Mouse (Mus musculus): ENCODE measurements around the gene Pfdn5. TPM values are rescaled to one million over a fixed set of nuclear protein-coding genes. Genes with fewer than 3 reads are reported as not detected.

Pfdn5 gene
- polyA plus RNA-seq, 1 experiment from 2014 or later = 562 TPM

- DNase-seq (peak; percentile 98), ATAC-seq (ENCODE audit: low FRiP score, low TSS enrichment) (peak; percentile 97)
- Histone ChIP-seq H3K4me1 (ENCODE audit: control insufficient read depth, insufficient read depth, low read length) (peaks cover 6% of the 10 kb centered on the region; the same call in 1 of the 2 replicates), H3K9me3 (ENCODE audit: control insufficient read depth, low read length) (no peaks in the 10 kb centered on the region), H3K36me3 (ENCODE audit: control insufficient read depth, insufficient read depth, low read length) (0 out of 2 replicates have a peak, but pooled peaks cover 7% of the 10 kb centered on the region), H3K9ac (replicated peaks; ENCODE audit: low read length) (0 out of 2 replicates have a peak within 1 kb of the TSS, but pooled peaks have one; percentile 34), H3K4me3 (replicated peaks; ENCODE audit: low read depth, low read length) (peak within 1 kb of the TSS; percentile 41), H3K27me3 (ENCODE audit: control insufficient read depth, insufficient read depth, low read length) (no peaks in the 10 kb centered on the region), H3K27ac (replicated peaks; ENCODE audit: low read depth, low read length) (0 out of 2 replicates have a peak within 1 kb of the TSS, but pooled peaks have one; percentile 5), H3K4me2 (ENCODE audit: low read length) (peak within 1 kb of the TSS; percentile 80)
- WGBS = 8% methylated on average over 25 of the region's 25 CpGs
Measured at GRCm38 (mm10) chr15:102295633-102296367, 30.1 kb upstream of the Pfdn5 start, which contains the start of gene Espl1. Gene Espl1, plus strand, starts transcription at chr15:102296266.

- Histone ChIP-seq H3K9me3 (ENCODE audit: control insufficient read depth, low read length) (no peaks in the 10 kb centered on the region), H3K4me1 (ENCODE audit: control insufficient read depth, insufficient read depth, low read length) (peaks cover 6% of the 10 kb centered on the region; the same call in 1 of the 2 replicates), H3K4me3 (replicated peaks; ENCODE audit: low read depth, low read length) (peak overlapping the region; percentile 41), H3K4me2 (ENCODE audit: low read length) (peak overlapping the region; percentile 80), H3K27ac (replicated peaks; ENCODE audit: low read depth, low read length) (no peak overlapping the region), H3K9ac (replicated peaks; ENCODE audit: low read length) (0 out of 2 replicates have a peak overlapping the region, but pooled peaks have one; percentile 29), H3K36me3 (ENCODE audit: control insufficient read depth, insufficient read depth, low read length) (0 out of 2 replicates have a peak, but pooled peaks cover 7% of the 10 kb centered on the region), H3K27me3 (ENCODE audit: control insufficient read depth, insufficient read depth, low read length) (no peaks in the 10 kb centered on the region)
- DNase-seq (no peak), ATAC-seq (ENCODE audit: low FRiP score, low TSS enrichment) (no peak; the same call in 1 of the 2 replicates)
- WGBS = 5% methylated on average over 24 of the region's 24 CpGs
Measured at GRCm38 (mm10) chr15:102296368-102297006, 29.4 kb upstream of the Pfdn5 start.

- no peaks in the 10 kb centered on the region for H3K9me3 ChIP-seq (ENCODE audit: control insufficient read depth, low read length)
- no peak for DNase-seq
- no peak overlapping the region for H3K4me2 ChIP-seq (ENCODE audit: low read length)
- no peak overlapping the region for H3K9ac ChIP-seq (replicated peaks; ENCODE audit: low read length)
- no peaks in the 10 kb centered on the region for H3K4me1 ChIP-seq (ENCODE audit: control insufficient read depth, insufficient read depth, low read length)
- H3K27me3 ChIP-seq (ENCODE audit: control insufficient read depth, insufficient read depth, low read length) = no peaks in the 10 kb centered on the region
- H3K4me3 ChIP-seq (replicated peaks; ENCODE audit: low read depth, low read length) = no peak overlapping the region
- ATAC-seq (ENCODE audit: low FRiP score, low TSS enrichment) = no peak
- WGBS = 96% methylated on average over 6 of the region's 6 CpGs
- no peak overlapping the region for H3K27ac ChIP-seq (replicated peaks; ENCODE audit: low read depth, low read length)
- peaks cover 23% of the 10 kb centered on the region for H3K36me3 ChIP-seq (ENCODE audit: control insufficient read depth, insufficient read depth, low read length)
Measured at GRCm38 (mm10) chr15:102302542-102302941, 23.4 kb upstream of the Pfdn5 start.

- no peak overlapping the region for H3K27ac ChIP-seq (replicated peaks; ENCODE audit: low read depth, low read length)
- peaks cover 27% of the 10 kb centered on the region for H3K36me3 ChIP-seq (ENCODE audit: control insufficient read depth, insufficient read depth, low read length)
- no peaks in the 10 kb centered on the region for H3K4me1 ChIP-seq (ENCODE audit: control insufficient read depth, insufficient read depth, low read length)
- ATAC-seq (ENCODE audit: low FRiP score, low TSS enrichment) (no peak), DNase-seq (no peak)
- no peak overlapping the region for H3K4me2 ChIP-seq (ENCODE audit: low read length)
- no peak overlapping the region for H3K9ac ChIP-seq (replicated peaks; ENCODE audit: low read length)
- no peaks in the 10 kb centered on the region for H3K9me3 ChIP-seq (ENCODE audit: control insufficient read depth, low read length)
- no peak overlapping the region for H3K4me3 ChIP-seq (replicated peaks; ENCODE audit: low read depth, low read length)
- H3K27me3 ChIP-seq (ENCODE audit: control insufficient read depth, insufficient read depth, low read length) = no peaks in the 10 kb centered on the region
- 92% methylated on average over 9 of the region's 9 CpGs for WGBS
Measured at GRCm38 (mm10) chr15:102308717-102309116, 17.2 kb upstream of the Pfdn5 start.

- Histone ChIP-seq H3K9me3 (ENCODE audit: control insufficient read depth, low read length) (no peaks in the 10 kb centered on the region), H3K4me1 (ENCODE audit: control insufficient read depth, insufficient read depth, low read length) (no peaks in the 10 kb centered on the region), H3K4me2 (ENCODE audit: low read length) (no peak overlapping the region), H3K36me3 (ENCODE audit: control insufficient read depth, insufficient read depth, low read length) (peaks cover 26% of the 10 kb centered on the region), H3K27me3 (ENCODE audit: control insufficient read depth, insufficient read depth, low read length) (no peaks in the 10 kb centered on the region), H3K9ac (replicated peaks; ENCODE audit: low read length) (no peak overlapping the region), H3K4me3 (replicated peaks; ENCODE audit: low read depth, low read length) (no peak overlapping the region), H3K27ac (replicated peaks; ENCODE audit: low read depth, low read length) (no peak overlapping the region)
- ATAC-seq (ENCODE audit: low FRiP score, low TSS enrichment) (no peak), DNase-seq (no peak)
- WGBS = 93% methylated on average over 10 of the region's 10 CpGs
Measured at GRCm38 (mm10) chr15:102310074-102310845, 15.7 kb upstream of the Pfdn5 start.

GRCm38 (mm10) chr15:102311489-102311888 lies 14.4 kb upstream of the Pfdn5 start:
- Histone ChIP-seq H3K9me3 (ENCODE audit: control insufficient read depth, low read length) (no peaks in the 10 kb centered on the region), H3K4me3 (replicated peaks; ENCODE audit: low read depth, low read length) (no peak overlapping the region), H3K27ac (replicated peaks; ENCODE audit: low read depth, low read length) (no peak overlapping the region), H3K36me3 (ENCODE audit: control insufficient read depth, insufficient read depth, low read length) (peaks cover 18% of the 10 kb centered on the region), H3K4me1 (ENCODE audit: control insufficient read depth, insufficient read depth, low read length) (no peaks in the 10 kb centered on the region), H3K27me3 (ENCODE audit: control insufficient read depth, insufficient read depth, low read length) (no peaks in the 10 kb centered on the region), H3K4me2 (ENCODE audit: low read length) (no peak overlapping the region), H3K9ac (replicated peaks; ENCODE audit: low read length) (no peak overlapping the region)
- no peak for DNase-seq
- ATAC-seq (ENCODE audit: low FRiP score, low TSS enrichment) = no peak

GRCm38 (mm10) chr15:102315292-102315691 lies 10.6 kb upstream of the Pfdn5 start:
- ATAC-seq (ENCODE audit: low FRiP score, low TSS enrichment) = no peak
- Histone ChIP-seq H3K27ac (replicated peaks; ENCODE audit: low read depth, low read length) (no peak overlapping the region), H3K4me1 (ENCODE audit: control insufficient read depth, insufficient read depth, low read length) (no peaks in the 10 kb centered on the region), H3K9me3 (ENCODE audit: control insufficient read depth, low read length) (no peaks in the 10 kb centered on the region), H3K36me3 (ENCODE audit: control insufficient read depth, insufficient read depth, low read length) (peaks cover 15% of the 10 kb centered on the region; the same call in 1 of the 2 replicates), H3K4me3 (replicated peaks; ENCODE audit: low read depth, low read length) (no peak overlapping the region), H3K4me2 (ENCODE audit: low read length) (no peak overlapping the region), H3K9ac (replicated peaks; ENCODE audit: low read length) (no peak overlapping the region), H3K27me3 (ENCODE audit: control insufficient read depth, insufficient read depth, low read length) (no peaks in the 10 kb centered on the region)
- 89% methylated on average over 8 of the region's 8 CpGs for WGBS
- no peak for DNase-seq

GRCm38 (mm10) chr15:102316263-102316662 lies 9.7 kb upstream of the Pfdn5 start:
- no peaks in the 10 kb centered on the region for H3K9me3 ChIP-seq (ENCODE audit: control insufficient read depth, low read length)
- peak; percentile 84 for DNase-seq
- H3K36me3 ChIP-seq (ENCODE audit: control insufficient read depth, insufficient read depth, low read length) = peaks cover 21% of the 10 kb centered on the region; the same call in 1 of the 2 replicates
- H3K27me3 ChIP-seq (ENCODE audit: control insufficient read depth, insufficient read depth, low read length) = no peaks in the 10 kb centered on the region
- no peak overlapping the region for H3K9ac ChIP-seq (replicated peaks; ENCODE audit: low read length)
- no peak overlapping the region for H3K4me3 ChIP-seq (replicated peaks; ENCODE audit: low read depth, low read length)
- no peak for ATAC-seq (ENCODE audit: low FRiP score, low TSS enrichment)
- H3K4me1 ChIP-seq (ENCODE audit: control insufficient read depth, insufficient read depth, low read length) = no peaks in the 10 kb centered on the region
- H3K4me2 ChIP-seq (ENCODE audit: low read length) = no peak overlapping the region
- H3K27ac ChIP-seq (replicated peaks; ENCODE audit: low read depth, low read length) = no peak overlapping the region
- 90% methylated on average over 6 of the region's 6 CpGs for WGBS
